ENCODE assay signal across 29 mouse cellular contexts in genomic region chr7:48851529-48852104, GRCm38 (mm10). TPM values are rescaled to one million over a fixed set of nuclear protein-coding genes. Genes with fewer than 3 reads are reported as not detected.
DNase-seq lines count a peak whose midpoint lies in the region; ATAC-seq lines count a peak whose summit lies in the region.
"Had no signal": no experiment of that assay in that cellular context is flagged by ENCODE, and none has a peak within 500 bp of the region (broad histone marks: within the 10 kb centered on the region; RNA-seq: fewer than 3 reads in every experiment).

No protein-coding gene starts in this region.

- 0 out of 2 replicates have a peak overlapping the region, but pooled peaks have one; percentile 32 for H3K27ac ChIP-seq in heart, embryonic 10.5 days
- H3K27ac ChIP-seq in heart, embryonic 11.5 days (ENCODE audit: low read depth, low read length), result no peak overlapping the region
- peak overlapping the region; percentile 23; the same call in 1 of the 2 replicates for H3K27ac ChIP-seq in hindbrain, embryonic 15.5 days (replicated peaks)
- no peak overlapping the region for H3K27ac ChIP-seq in hindbrain, embryonic 10.5 days
- peak overlapping the region; percentile 22 for H3K27ac ChIP-seq in midbrain, embryonic 14.5 days (replicated peaks; ENCODE audit: low read depth, low read length)
- H3K27ac ChIP-seq in midbrain, embryonic 11.5 days (ENCODE audit: low read depth, low read length), result no peak overlapping the region
- H3K27ac ChIP-seq in neural tube, embryonic 14.5 days (ENCODE audit: low read depth, low read length), result peak overlapping the region; percentile 13; the same call in 1 of the 2 replicates
- H3K27ac ChIP-seq: embryonic facial prominence, embryonic 12.5 days; kidney, embryonic 15.5 days; limb, embryonic 13.5 days; lung, embryonic 15.5 days; midbrain, embryonic 12.5 days; stomach, postnatal 0 days had no signal

- no peak for ATAC-seq in heart, embryonic 11.5 days (replicated peaks; ENCODE audit: insufficient number of reproducible peaks, low FRiP score, low TSS enrichment)
- ATAC-seq in hindbrain, embryonic 15.5 days (ENCODE audit: low FRiP score, low read depth), result 0 out of 2 replicates have a peak, but pooled peaks have one; percentile 30
- ATAC-seq in midbrain, embryonic 14.5 days (ENCODE audit: low FRiP score, low TSS enrichment), result no peak; the same call in 1 of the 2 replicates
- no peak for ATAC-seq in midbrain, embryonic 11.5 days (ENCODE audit: low FRiP score)
- ATAC-seq in neural tube, embryonic 14.5 days (ENCODE audit: low read depth), result peak; percentile 65; the same call in 1 of the 2 replicates
- ATAC-seq: inflammation-experienced regulatory T-cells, adult 6 months; Patski had no signal

- DNase-seq in heart, embryonic 10.5 days (ENCODE audit: low spot score), result no peak
- DNase-seq in hindbrain, embryonic 10.5 days (ENCODE audit: low spot score), result no peak
- peak; percentile 53 for DNase-seq in midbrain, embryonic 14.5 days
- no peak for DNase-seq in midbrain, embryonic 11.5 days (ENCODE audit: low spot score, missing footprints)
- DNase-seq in thymus, postnatal 36 days, result no peak
- DNase-seq: adrenal gland, postnatal 10 days; cerebellum, adult 11-12 months; cerebellum, adult 9-11 months; embryo, embryonic 11 days; gastrocnemius, postnatal 10 days; heart, postnatal 36 days; kidney, adult 11 months; kidney, postnatal 25 days; right cerebral cortex, postnatal 4 days; thymus, adult 18-20 months; thymus, postnatal 25 days had no signal

- H3K9ac ChIP-seq in heart, embryonic 11.5 days (ENCODE audit: low read depth, low read length), result no peak overlapping the region
- H3K9ac ChIP-seq in hindbrain, embryonic 15.5 days, result no peak overlapping the region
- H3K9ac ChIP-seq in midbrain, embryonic 14.5 days (replicated peaks; ENCODE audit: low read length), result no peak overlapping the region
- H3K9ac ChIP-seq in midbrain, embryonic 11.5 days (ENCODE audit: low read length), result no peak overlapping the region
- H3K9ac ChIP-seq in neural tube, embryonic 14.5 days (replicated peaks; ENCODE audit: low read depth, low read length), result no peak overlapping the region
- H3K9ac ChIP-seq: embryonic facial prominence, embryonic 12.5 days; heart, embryonic 13.5 days; kidney, embryonic 15.5 days; limb, embryonic 13.5 days; lung, embryonic 15.5 days; midbrain, embryonic 12.5 days had no signal

- no peaks in the 10 kb centered on the region for H3K36me3 ChIP-seq in heart, embryonic 10.5 days
- H3K36me3 ChIP-seq in heart, embryonic 11.5 days (ENCODE audit: control insufficient read depth, insufficient read depth, low read length), result no peaks in the 10 kb centered on the region
- no peaks in the 10 kb centered on the region for H3K36me3 ChIP-seq in hindbrain, embryonic 15.5 days
- H3K36me3 ChIP-seq in hindbrain, embryonic 10.5 days, result no peaks in the 10 kb centered on the region
- no peaks in the 10 kb centered on the region for H3K36me3 ChIP-seq in midbrain, embryonic 14.5 days (ENCODE audit: control insufficient read depth, insufficient read depth, low read length)
- H3K36me3 ChIP-seq in midbrain, embryonic 11.5 days (ENCODE audit: control insufficient read depth, insufficient read depth, low read length), result no peaks in the 10 kb centered on the region
- H3K36me3 ChIP-seq in neural tube, embryonic 14.5 days (ENCODE audit: control insufficient read depth, insufficient read depth, low read length), result no peaks in the 10 kb centered on the region
- H3K36me3 ChIP-seq: embryonic facial prominence, embryonic 12.5 days; heart, embryonic 13.5 days; kidney, embryonic 15.5 days; limb, embryonic 13.5 days; lung, embryonic 15.5 days; midbrain, embryonic 12.5 days had no signal

- no peak overlapping the region for H3K4me3 ChIP-seq in heart, embryonic 10.5 days
- H3K4me3 ChIP-seq in heart, embryonic 11.5 days (ENCODE audit: low read depth, low read length), result no peak overlapping the region
- no peak overlapping the region for H3K4me3 ChIP-seq in hindbrain, embryonic 15.5 days
- no peak overlapping the region for H3K4me3 ChIP-seq in hindbrain, embryonic 10.5 days
- no peak overlapping the region for H3K4me3 ChIP-seq in midbrain, embryonic 14.5 days (replicated peaks; ENCODE audit: low read depth, low read length)
- H3K4me3 ChIP-seq in midbrain, embryonic 11.5 days (ENCODE audit: low read depth, low read length), result no peak overlapping the region
- no peak overlapping the region for H3K4me3 ChIP-seq in neural tube, embryonic 14.5 days (ENCODE audit: low read depth, low read length)
- H3K4me3 ChIP-seq: embryonic facial prominence, embryonic 12.5 days; heart, embryonic 13.5 days; kidney, embryonic 15.5 days; limb, embryonic 13.5 days; lung, embryonic 15.5 days; midbrain, embryonic 12.5 days had no signal

- no peaks in the 10 kb centered on the region for H3K9me3 ChIP-seq in heart, embryonic 10.5 days
- H3K9me3 ChIP-seq in heart, embryonic 11.5 days (replicated peaks; ENCODE audit: control insufficient read depth, low read length), result no peaks in the 10 kb centered on the region
- H3K9me3 ChIP-seq in hindbrain, embryonic 15.5 days, result no peaks in the 10 kb centered on the region
- H3K9me3 ChIP-seq in hindbrain, embryonic 10.5 days, result no peaks in the 10 kb centered on the region
- no peaks in the 10 kb centered on the region for H3K9me3 ChIP-seq in midbrain, embryonic 14.5 days (ENCODE audit: control insufficient read depth, low read length)
- no peaks in the 10 kb centered on the region for H3K9me3 ChIP-seq in midbrain, embryonic 11.5 days (ENCODE audit: control insufficient read depth, low read length)
- no peaks in the 10 kb centered on the region for H3K9me3 ChIP-seq in neural tube, embryonic 14.5 days (ENCODE audit: control insufficient read depth, low read length)
- H3K9me3 ChIP-seq: embryonic facial prominence, embryonic 12.5 days; heart, embryonic 13.5 days; kidney, embryonic 15.5 days; limb, embryonic 13.5 days; lung, embryonic 15.5 days; midbrain, embryonic 12.5 days had no signal

- 82% methylated on average over 6 of the region's 6 CpGs for WGBS in heart, embryonic 10.5 days
- whole genome bisulfite sequencing in heart, embryonic 11.5 days (ENCODE audit: insufficient replicate concordance), result 80% methylated on average over 6 of the region's 6 CpGs
- 42% methylated on average over 6 of the region's 6 CpGs for WGBS in hindbrain, embryonic 15.5 days
- WGBS in hindbrain, embryonic 10.5 days, result 75% methylated on average over 6 of the region's 6 CpGs
- 36% methylated on average over 6 of the region's 6 CpGs for WGBS in midbrain, embryonic 14.5 days
- 61% methylated on average over 6 of the region's 6 CpGs for WGBS in midbrain, embryonic 11.5 days
- WGBS in neural tube, embryonic 14.5 days, result 56% methylated on average over 6 of the region's 6 CpGs

- no peaks in the 10 kb centered on the region for H3K27me3 ChIP-seq in heart, embryonic 10.5 days (ENCODE audit: insufficient read depth, poor library complexity, severe bottlenecking)
- H3K27me3 ChIP-seq in heart, embryonic 11.5 days (ENCODE audit: control insufficient read depth, insufficient read depth, low read length), result no peaks in the 10 kb centered on the region
- H3K27me3 ChIP-seq in hindbrain, embryonic 15.5 days, result no peaks in the 10 kb centered on the region; the same call in 1 of the 2 replicates
- H3K27me3 ChIP-seq in hindbrain, embryonic 10.5 days (ENCODE audit: insufficient read depth, poor library complexity, severe bottlenecking), result peaks cover 31% of the 10 kb centered on the region
- peaks cover 3% of the 10 kb centered on the region; the same call in 1 of the 2 replicates for H3K27me3 ChIP-seq in midbrain, embryonic 14.5 days (ENCODE audit: control insufficient read depth, insufficient read depth, low read length)
- H3K27me3 ChIP-seq in midbrain, embryonic 11.5 days (ENCODE audit: control insufficient read depth, insufficient read depth, low read length), result no peaks in the 10 kb centered on the region
- no peaks in the 10 kb centered on the region for H3K27me3 ChIP-seq in neural tube, embryonic 14.5 days (ENCODE audit: control insufficient read depth, insufficient read depth, low read length)
- H3K27me3 ChIP-seq: embryonic facial prominence, embryonic 12.5 days; heart, embryonic 13.5 days; kidney, embryonic 15.5 days; limb, embryonic 13.5 days; lung, embryonic 15.5 days; Patski had no signal

- H3K4me1 ChIP-seq in heart, embryonic 10.5 days, result peaks cover 21% of the 10 kb centered on the region; the same call in 1 of the 2 replicates
- peaks cover 9% of the 10 kb centered on the region for H3K4me1 ChIP-seq in heart, embryonic 11.5 days (ENCODE audit: control insufficient read depth, insufficient read depth, low read length)
- H3K4me1 ChIP-seq in hindbrain, embryonic 15.5 days (replicated peaks), result no peaks in the 10 kb centered on the region
- peaks cover 10% of the 10 kb centered on the region for H3K4me1 ChIP-seq in hindbrain, embryonic 10.5 days (replicated peaks)
- no peaks in the 10 kb centered on the region for H3K4me1 ChIP-seq in midbrain, embryonic 14.5 days (ENCODE audit: control insufficient read depth, insufficient read depth, low read length)
- H3K4me1 ChIP-seq in midbrain, embryonic 11.5 days (ENCODE audit: control insufficient read depth, insufficient read depth, low read length), result 0 out of 2 replicates have a peak, but pooled peaks cover 2% of the 10 kb centered on the region
- 0 out of 2 replicates have a peak, but pooled peaks cover 2% of the 10 kb centered on the region for H3K4me1 ChIP-seq in neural tube, embryonic 14.5 days (ENCODE audit: control insufficient read depth, insufficient read depth, low read length)
- H3K4me1 ChIP-seq: embryonic facial prominence, embryonic 12.5 days; kidney, embryonic 15.5 days; lung, embryonic 15.5 days had no signal

- no peak overlapping the region for H3K4me2 ChIP-seq in heart, embryonic 11.5 days
- no peak overlapping the region for H3K4me2 ChIP-seq in hindbrain, embryonic 15.5 days
- no peak overlapping the region for H3K4me2 ChIP-seq in midbrain, embryonic 14.5 days (ENCODE audit: low read length)
- H3K4me2 ChIP-seq in midbrain, embryonic 11.5 days, result no peak overlapping the region
- no peak overlapping the region for H3K4me2 ChIP-seq in neural tube, embryonic 14.5 days (ENCODE audit: low read depth, low read length)
- H3K4me2 ChIP-seq: embryonic facial prominence, embryonic 12.5 days; heart, embryonic 13.5 days; kidney, embryonic 15.5 days; limb, embryonic 13.5 days; liver, embryonic 11.5 days; lung, embryonic 15.5 days; midbrain, embryonic 12.5 days had no signal

RNA-seq across cellular contexts. Expression of gene Csrp3, which starts 3.8 kb away (rescaled TPM):
- polyA plus RNA-seq in heart, embryonic 10.5 days (2016; fragmentation: Nextera tagmentation; extraction: Ambion mirVana), result 905 and 1,263 TPM in 2 replicates
- polyA plus RNA-seq in heart, embryonic 11.5 days (2014; fragmentation: Nextera tagmentation; extraction: Ambion mirVana), result 1,436 and 1,472 TPM in 2 replicates
- 0.47 and 0.56 TPM in 2 replicates for polyA plus RNA-seq in hindbrain, embryonic 15.5 days (2015; fragmentation: Nextera tagmentation; extraction: Ambion mirVana)
- 0.44 TPM in 1 of 2 replicates, not detected in the other for polyA plus RNA-seq in hindbrain, embryonic 10.5 days (2016; fragmentation: Nextera tagmentation; extraction: Ambion mirVana)
- polyA plus RNA-seq in midbrain, embryonic 14.5 days (2014; fragmentation: Nextera tagmentation; extraction: Ambion mirVana), result 0.43 and 0.50 TPM in 2 replicates
- polyA plus RNA-seq in midbrain, embryonic 11.5 days (2014; fragmentation: Nextera tagmentation; extraction: Ambion mirVana), result 0.19 TPM in 1 of 2 replicates, not detected in the other
- 0.73 and 0.96 TPM in 2 replicates for polyA plus RNA-seq in neural tube, embryonic 14.5 days (2014; fragmentation: Nextera tagmentation; extraction: Ambion mirVana)
- polyA plus RNA-seq: inflammation-experienced regulatory T-cells, adult 6 months; Patski had no signal

RNA-seq across cellular contexts. Expression of gene E2f8, which starts 29.8 kb away (rescaled TPM):
- polyA plus RNA-seq in heart, embryonic 10.5 days (2016; fragmentation: Nextera tagmentation; extraction: Ambion mirVana), result 21.9 and 25.4 TPM in 2 replicates
- polyA plus RNA-seq in heart, embryonic 11.5 days (2014; fragmentation: Nextera tagmentation; extraction: Ambion mirVana), result 20.7 and 22.7 TPM in 2 replicates
- 3.4 and 4.4 TPM in 2 replicates for polyA plus RNA-seq in hindbrain, embryonic 15.5 days (2015; fragmentation: Nextera tagmentation; extraction: Ambion mirVana)
- polyA plus RNA-seq in hindbrain, embryonic 10.5 days (2016; fragmentation: Nextera tagmentation; extraction: Ambion mirVana), result 15.7 and 17.4 TPM in 2 replicates
- 1.1 and 2.9 TPM in 2 replicates for polyA plus RNA-seq in midbrain, embryonic 14.5 days (2014; fragmentation: Nextera tagmentation; extraction: Ambion mirVana)
- 14.5 and 15.5 TPM in 2 replicates for polyA plus RNA-seq in midbrain, embryonic 11.5 days (2014; fragmentation: Nextera tagmentation; extraction: Ambion mirVana)
- polyA plus RNA-seq in neural tube, embryonic 14.5 days (2014; fragmentation: Nextera tagmentation; extraction: Ambion mirVana), result 1.6 and 2.1 TPM in 2 replicates

RNA-seq across cellular contexts. Expression of gene Nav2, which starts 56.9 kb away (rescaled TPM):
- polyA plus RNA-seq in heart, embryonic 10.5 days (2016; fragmentation: Nextera tagmentation; extraction: Ambion mirVana), result 23.3 and 27.7 TPM in 2 replicates
- 22.4 and 32.2 TPM in 2 replicates for polyA plus RNA-seq in heart, embryonic 11.5 days (2014; fragmentation: Nextera tagmentation; extraction: Ambion mirVana)
- 24.7 and 26.5 TPM in 2 replicates for polyA plus RNA-seq in hindbrain, embryonic 15.5 days (2015; fragmentation: Nextera tagmentation; extraction: Ambion mirVana)
- 19.1 and 25.6 TPM in 2 replicates for polyA plus RNA-seq in hindbrain, embryonic 10.5 days (2016; fragmentation: Nextera tagmentation; extraction: Ambion mirVana)
- 22.5 and 23.3 TPM in 2 replicates for polyA plus RNA-seq in midbrain, embryonic 14.5 days (2014; fragmentation: Nextera tagmentation; extraction: Ambion mirVana)
- 15.9 and 17.4 TPM in 2 replicates for polyA plus RNA-seq in midbrain, embryonic 11.5 days (2014; fragmentation: Nextera tagmentation; extraction: Ambion mirVana)
- polyA plus RNA-seq in neural tube, embryonic 14.5 days (2014; fragmentation: Nextera tagmentation; extraction: Ambion mirVana), result 24.7 and 36.5 TPM in 2 replicates

Comparison
In these comparisons a context has a peak if more than half of its experiments do, and no peak if none do; other contexts are left out.
1. H3K27ac ChIP-seq: peak in heart, embryonic 10.5 days (single experiment), hindbrain, embryonic 15.5 days (single experiment), midbrain, embryonic 14.5 days (single experiment) and neural tube, embryonic 14.5 days (single experiment); none in heart, embryonic 11.5 days (single experiment), hindbrain, embryonic 10.5 days (single experiment) and midbrain, embryonic 11.5 days (single experiment).
2. ATAC-seq: peak in hindbrain, embryonic 15.5 days (single experiment) and neural tube, embryonic 14.5 days (single experiment); none in heart, embryonic 11.5 days (single experiment), midbrain, embryonic 14.5 days (single experiment) and midbrain, embryonic 11.5 days (single experiment).
3. RNA of gene Csrp3, which starts 3.8 kb away (polyA plus RNA-seq): 1,436 to 1,472 TPM in heart, embryonic 11.5 days and 905 to 1,263 TPM in heart, embryonic 10.5 days; 0.73 to 0.96 TPM in neural tube, embryonic 14.5 days, 0.43 to 0.50 TPM in midbrain, embryonic 14.5 days, 0.47 to 0.56 TPM in hindbrain, embryonic 15.5 days, 0.44 TPM in hindbrain, embryonic 10.5 days and 0.19 TPM in midbrain, embryonic 11.5 days; every median in the first group is over 100 times any median in the second.